24 mouse cellular contexts compared by ENCODE assay signal in genomic region chr1:105507116-105507515, GRCm38 (mm10).
DNase-seq lines count a peak whose midpoint lies in the region; ATAC-seq and TF ChIP-seq lines count a peak whose summit lies in the region.
"Had no signal": no experiment of that assay in that cellular context is flagged by ENCODE, and none has a peak within 500 bp of the region (broad histone marks: within the 10 kb centered on the region; RNA-seq: fewer than 3 reads in every experiment).

No protein-coding gene starts in this region.

- no peak overlapping the region for H3K4me3 ChIP-seq in CH12.LX (replicated peaks in 1 of 3; ENCODE audit: low read depth in 2 of 3, low read length in 2 of 3, poor library complexity in 1 of 3)
- no peak overlapping the region for H3K4me3 ChIP-seq in hindbrain, embryonic 13.5 days
- H3K4me3 ChIP-seq in left cerebral cortex, adult 2 months, result no peak overlapping the region
- H3K4me3 ChIP-seq: embryonic facial prominence, embryonic 10.5 days; embryonic facial prominence, embryonic 12.5 days; forebrain, embryonic 13.5 days; forebrain, embryonic 15.5 days had no signal

- dilution Hi-C loops in CH12.LX (cut with MboI; ENCODE audit: extremely low pct_ligation_motif_present, extremely low pct_unique_long_range_greater_than_20kb, low sequenced_read_pairs), result no loop called here

- no peaks in the 10 kb centered on the region for H3K27me3 ChIP-seq in CH12.LX (replicated peaks)
- H3K27me3 ChIP-seq in hindbrain, embryonic 13.5 days, result no peaks in the 10 kb centered on the region
- H3K27me3 ChIP-seq: embryonic facial prominence, embryonic 12.5 days; forebrain, embryonic 13.5 days; forebrain, embryonic 15.5 days; Patski had no signal

- intact Hi-C loops in left cerebral cortex, adult 2 months (cut with DNase I), result no loop called here

- WGBS in hindbrain, embryonic 13.5 days, result 93% methylated on average over 1 of the region's 1 CpGs

- no peak for TF ChIP-seq CTCF in CH12.LX (conservative IDR thresholded peaks at IDR 0.05 in 1 of 2, IDR thresholded peaks at IDR 0.05 in 1 of 2; ENCODE audit: low read depth in 2 of 2, low read length in 2 of 2)
- TF ChIP-seq CTCF in left cerebral cortex, adult 2 months (IDR thresholded peaks at IDR 0.05), result no peak

- no peak for TF ChIP-seq POLR2A in CH12.LX (IDR thresholded peaks at IDR 0.05; ENCODE audit: low read depth, low read length)

- no peaks in the 10 kb centered on the region for H3K9me3 ChIP-seq in CH12.LX (replicated peaks; ENCODE audit: low read length)
- no peaks in the 10 kb centered on the region for H3K9me3 ChIP-seq in hindbrain, embryonic 13.5 days
- H3K9me3 ChIP-seq: embryonic facial prominence, embryonic 10.5 days; embryonic facial prominence, embryonic 12.5 days; forebrain, embryonic 13.5 days; forebrain, embryonic 15.5 days had no signal

- peaks cover 0 to 9% of the 10 kb centered on the region in 2 experiments; a peak in 2 of 4 replicates for H3K4me1 ChIP-seq in CH12.LX (ENCODE audit: control insufficient read depth in 1 of 2, insufficient read depth in 2 of 2)
- no peaks in the 10 kb centered on the region for H3K4me1 ChIP-seq in hindbrain, embryonic 13.5 days (replicated peaks)
- H3K4me1 ChIP-seq: embryonic facial prominence, embryonic 10.5 days; embryonic facial prominence, embryonic 12.5 days; forebrain, embryonic 13.5 days; forebrain, embryonic 15.5 days had no signal

- DNase-seq in A20 (ENCODE audit: low read depth, low spot score) (peak; percentile 9), CH12.LX (ENCODE audit: extremely low read depth) (peak; percentile 2)
- DNase-seq in ovary, postnatal 10 days (ENCODE audit: low spot score), result no peak
- DNase-seq in left cerebral cortex, adult 2 months (ENCODE audit: extremely low spot score in 1 of 2, low spot score in 2 of 2), result no peak
- DNase-seq: adrenal gland, adult 8-10 months; adrenal gland, postnatal 14 days; adrenal gland, postnatal 36 days; B cell, adult 2 months; cerebellum, adult 11 months; cerebellum, adult 18-20 months; cerebellum, adult 8-10 months; cerebellum, adult 9-11 months; cerebellum, postnatal 14 days; cerebellum, postnatal 36 days; forebrain, postnatal 0 days had no signal

- in situ Hi-C loops in CH12.LX (cut with MboI; ENCODE audit: low pct_ligation_motif_present, low pct_unique_long_range_greater_than_20kb, low sequenced_read_pairs), result no loop called here

- no peaks in the 10 kb centered on the region for H3K36me3 ChIP-seq in CH12.LX (replicated peaks in 1 of 2; ENCODE audit: control insufficient read depth in 1 of 2, insufficient read depth in 1 of 2, low read length in 1 of 2)
- H3K36me3 ChIP-seq in hindbrain, embryonic 13.5 days, result no peaks in the 10 kb centered on the region
- H3K36me3 ChIP-seq: embryonic facial prominence, embryonic 10.5 days; embryonic facial prominence, embryonic 12.5 days; forebrain, embryonic 15.5 days had no signal

- 0 out of 2 replicates have a peak, but pooled peaks have one; percentile 32 for ATAC-seq in common myeloid progenitor, adult 5-6 weeks (replicated peaks; ENCODE audit: low read depth, poor library complexity, severe bottlenecking)
- ATAC-seq in hindbrain, embryonic 13.5 days (ENCODE audit: low FRiP score), result no peak
- ATAC-seq: activated CD4-positive, CD25-positive, alpha-beta regulatory T cell, adult 4 months; CD4-positive, CD25-positive, alpha-beta regulatory T cell, adult 4 months; forebrain, embryonic 13.5 days; forebrain, embryonic 15.5 days; forebrain, postnatal 0 days; Patski had no signal

- TF ChIP-seq RAD21 in CH12.LX (IDR thresholded peaks at IDR 0.05; ENCODE audit: low read depth, low read length), result no peak

- TF ChIP-seq EP300 in CH12.LX (IDR thresholded peaks at IDR 0.05; ENCODE audit: low read length), result no peak

- H3K9ac ChIP-seq in CH12.LX (ENCODE audit: insufficient read depth, low read depth), result no peak overlapping the region
- no peak overlapping the region for H3K9ac ChIP-seq in hindbrain, embryonic 13.5 days
- H3K9ac ChIP-seq: embryonic facial prominence, embryonic 12.5 days; forebrain, embryonic 13.5 days; forebrain, embryonic 15.5 days; forebrain, postnatal 0 days had no signal

- H3K79me2 ChIP-seq in CH12.LX (replicated peaks; ENCODE audit: control insufficient read depth, extremely low read depth, insufficient read depth, poor library complexity, severe bottlenecking), result no peaks in the 10 kb centered on the region

- H3K27ac ChIP-seq in CH12.LX (ENCODE audit: insufficient read depth, low read depth), result no peak overlapping the region
- H3K27ac ChIP-seq in hindbrain, embryonic 13.5 days, result no peak overlapping the region
- H3K27ac ChIP-seq in left cerebral cortex, adult 2 months, result no peak overlapping the region
- H3K27ac ChIP-seq: embryonic facial prominence, embryonic 10.5 days; embryonic facial prominence, embryonic 12.5 days; forebrain, embryonic 13.5 days; forebrain, embryonic 15.5 days had no signal

- H3K4me2 ChIP-seq in CH12.LX (ENCODE audit: insufficient read depth, low read depth, poor library complexity, severe bottlenecking), result no peak overlapping the region
- no peak overlapping the region for H3K4me2 ChIP-seq in hindbrain, embryonic 13.5 days
- H3K4me2 ChIP-seq: embryonic facial prominence, embryonic 12.5 days; forebrain, embryonic 13.5 days; forebrain, embryonic 15.5 days had no signal

TF ChIP-seq in CH12.LX, 34 proteins besides CTCF, POLR2A, EP300 and RAD21:
- TF ChIP-seq USF2 (conservative IDR thresholded peaks at IDR 0.05; ENCODE audit: low read depth, low read length) (peak; percentile 41), SIN3A (IDR thresholded peaks at IDR 0.05; ENCODE audit: low read length) (no peak), MEF2A (IDR thresholded peaks at IDR 0.05; ENCODE audit: borderline replicate concordance, low read depth, low read length) (no peak), ZC3H11A (IDR thresholded peaks at IDR 0.05; ENCODE audit: low read depth, low read length) (no peak), ETS1 (conservative IDR thresholded peaks at IDR 0.05; ENCODE audit: low read depth, low read length) (no peak), TBP (conservative IDR thresholded peaks at IDR 0.05; ENCODE audit: low read depth, low read length) (no peak), MXI1 (IDR thresholded peaks at IDR 0.05; ENCODE audit: low read depth, low read length) (no peak), MAFK (IDR thresholded peaks at IDR 0.05; ENCODE audit: insufficient replicate concordance, low read length) (no peak), NRF1 (IDR thresholded peaks at IDR 0.05; ENCODE audit: low read depth, low read length) (no peak), CHD1 (IDR thresholded peaks at IDR 0.05; ENCODE audit: low read depth, low read length) (no peak), NELFE (IDR thresholded peaks at IDR 0.05; ENCODE audit: low read depth, low read length) (no peak), HCFC1 (IDR thresholded peaks at IDR 0.05; ENCODE audit: low read depth, low read length) (no peak), BHLHE40 (IDR thresholded peaks at IDR 0.05; ENCODE audit: low read depth, low read length) (no peak), MAZ (IDR thresholded peaks at IDR 0.05; ENCODE audit: low read depth, low read length) (no peak), USF1 (IDR thresholded peaks at IDR 0.05; ENCODE audit: low read depth, low read length) (peak; percentile 28), PAX5 (IDR thresholded peaks at IDR 0.05; ENCODE audit: low read length) (no peak), MYC (IDR thresholded peaks at IDR 0.05; ENCODE audit: low read depth, low read length) (no peak)

Comparison
In these comparisons a context has a peak if more than half of its experiments do, and no peak if none do; other contexts are left out.
1. DNase-seq: peak in A20 (single experiment) and CH12.LX (single experiment); none in ovary, postnatal 10 days (single experiment) and left cerebral cortex, adult 2 months (0 of 2).